ENCODE assay signal across 11 mouse cellular contexts in genomic region chr17:12261887-12262286, GRCm38 (mm10). TPM values are rescaled to one million over a fixed set of nuclear protein-coding genes. Genes with fewer than 3 reads are reported as not detected.
DNase-seq lines count a peak whose midpoint lies in the region; ATAC-seq and TF ChIP-seq lines count a peak whose summit lies in the region.
"Had no signal": no experiment of that assay in that cellular context is flagged by ENCODE, and none has a peak within 500 bp of the region (broad histone marks: within the 10 kb centered on the region; RNA-seq: fewer than 3 reads in every experiment).

No protein-coding gene starts in this region.

- peak; percentile 62 for TF ChIP-seq CTCF in kidney, postnatal 0 days (IDR thresholded peaks at IDR 0.05; ENCODE audit: low read depth)
- TF ChIP-seq CTCF in liver, postnatal 0 days (IDR thresholded peaks at IDR 0.05; ENCODE audit: low read depth), result peak; percentile 65

- H3K27me3 ChIP-seq in kidney, postnatal 0 days (ENCODE audit: insufficient read depth, low read length), result no peaks in the 10 kb centered on the region
- H3K27me3 ChIP-seq in liver, postnatal 0 days (ENCODE audit: insufficient read depth, low read length), result no peaks in the 10 kb centered on the region
- H3K27me3 ChIP-seq: megakaryocyte, embryonic 14.5 days had no signal

- no peak overlapping the region for H3K4me3 ChIP-seq in kidney, postnatal 0 days (replicated peaks; ENCODE audit: low read depth, low read length)
- H3K4me3 ChIP-seq in liver, postnatal 0 days (ENCODE audit: low read depth, low read length), result no peak overlapping the region
- H3K4me3 ChIP-seq: megakaryocyte, embryonic 14.5 days had no signal

- no peak overlapping the region for H3K9ac ChIP-seq in kidney, postnatal 0 days (ENCODE audit: low read depth, low read length)
- H3K9ac ChIP-seq in liver, postnatal 0 days (replicated peaks), result no peak overlapping the region

- WGBS in kidney, postnatal 0 days, result 69% methylated on average over 2 of the region's 2 CpGs
- WGBS in liver, postnatal 0 days (ENCODE audit: insufficient replicate concordance), result 55% methylated on average over 2 of the region's 2 CpGs

- ATAC-seq in kidney, postnatal 0 days (replicated peaks; ENCODE audit: low FRiP score, low read depth), result no peak
- ATAC-seq in liver, postnatal 0 days, result peak; percentile 90
- ATAC-seq: CD4-positive, CD25-positive, alpha-beta regulatory T cell, adult 4 months had no signal

- peak; percentile 10 for DNase-seq in embryo, embryonic 10.5 days (ENCODE audit: low spot score)
- DNase-seq in embryo, embryonic 9.5 days (ENCODE audit: extremely low spot score), result no peak
- DNase-seq in kidney, postnatal 0 days (ENCODE audit: low spot score), result peak; percentile 49
- DNase-seq in kidney, adult 8-10 months, result no peak
- peak; percentile 12 for DNase-seq in adipocyte (ENCODE audit: low spot score)
- peak; percentile 40 for DNase-seq in liver, postnatal 0 days
- DNase-seq in right cerebral cortex, adult 18-20 months, result no peak
- no peak for DNase-seq in cerebellum, postnatal 36 days
- DNase-seq: heart, postnatal 36 days had no signal

- no peak overlapping the region for H3K4me2 ChIP-seq in kidney, postnatal 0 days (ENCODE audit: low read length)
- H3K4me2 ChIP-seq in liver, postnatal 0 days (ENCODE audit: low read depth, low read length), result no peak overlapping the region

- peaks cover 4% of the 10 kb centered on the region; the same call in 1 of the 2 replicates for H3K4me1 ChIP-seq in kidney, postnatal 0 days (replicated peaks; ENCODE audit: insufficient read depth, low read length)
- no peaks in the 10 kb centered on the region for H3K4me1 ChIP-seq in liver, postnatal 0 days (ENCODE audit: insufficient read depth)

- H3K36me3 ChIP-seq in kidney, postnatal 0 days (ENCODE audit: insufficient read depth, low read length), result peaks cover 31% of the 10 kb centered on the region; the same call in 1 of the 2 replicates
- H3K36me3 ChIP-seq in liver, postnatal 0 days (replicated peaks; ENCODE audit: insufficient read depth, low read length), result peaks cover 32% of the 10 kb centered on the region

- H3K9me3 ChIP-seq in kidney, postnatal 0 days (replicated peaks; ENCODE audit: low read length), result no peaks in the 10 kb centered on the region
- H3K9me3 ChIP-seq in liver, postnatal 0 days (ENCODE audit: low read length), result no peaks in the 10 kb centered on the region
- H3K9me3 ChIP-seq: megakaryocyte, embryonic 14.5 days had no signal

- no peak overlapping the region for H3K27ac ChIP-seq in kidney, postnatal 0 days
- no peak overlapping the region for H3K27ac ChIP-seq in liver, postnatal 0 days (ENCODE audit: low read depth)

- TF ChIP-seq EP300 in liver, postnatal 0 days (IDR thresholded peaks at IDR 0.05; ENCODE audit: low read depth), result no peak

RNA-seq across cellular contexts. Expression of gene Map3k4, which starts 56.7 kb away (rescaled TPM):
- 52.5 and 58.7 TPM in 2 replicates for polyA plus RNA-seq in kidney, postnatal 0 days (2015; fragmentation: Nextera tagmentation; extraction: Ambion mirVana)
- polyA plus RNA-seq in liver, postnatal 0 days (2015; fragmentation: Nextera tagmentation; extraction: Ambion mirVana), result 9.8 and 13.0 TPM in 2 replicates

Comparison
In these comparisons a context has a peak if more than half of its experiments do, and no peak if none do; other contexts are left out.
1. DNase-seq: peak in embryo, embryonic 10.5 days (single experiment), kidney, postnatal 0 days (single experiment), adipocyte (single experiment) and liver, postnatal 0 days (single experiment); none in embryo, embryonic 9.5 days (single experiment), kidney, adult 8-10 months (0 of 2), right cerebral cortex, adult 18-20 months (single experiment) and cerebellum, postnatal 36 days (0 of 2).